Mouse (Mus musculus): ENCODE data around the gene Copz1.
A peak's percentile ranks its signal among the peaks of the same experiment; 100 is the strongest.

DNA sequence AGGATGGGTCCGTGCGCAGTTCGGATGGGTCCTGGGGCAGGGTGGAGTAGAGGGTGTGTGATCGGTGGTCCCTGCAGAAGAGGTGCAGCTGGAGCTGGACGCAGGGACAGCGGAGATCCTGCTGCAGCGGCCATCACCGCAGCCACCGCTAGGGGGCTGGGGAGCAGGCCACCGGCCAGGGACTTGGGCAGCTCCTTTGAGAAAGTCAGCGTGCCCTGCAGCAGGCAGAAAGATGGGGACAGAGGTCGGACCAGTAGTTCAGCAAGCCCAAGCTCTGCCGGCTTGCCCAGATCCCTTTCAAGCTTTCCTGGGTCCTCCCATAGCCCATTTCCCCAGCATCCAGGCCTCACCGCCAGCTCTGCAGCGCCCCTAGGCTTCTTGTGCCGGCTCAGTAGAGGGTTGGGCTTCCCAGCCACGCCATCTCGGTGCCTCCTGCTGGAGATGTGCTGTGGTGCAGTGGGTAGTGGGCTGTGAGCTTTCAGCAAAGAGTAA lies 42.5 kb downstream of the Copz1 start:
- peak; percentile 49; the same call in 1 of the 2 replicates for TF ChIP-seq CTCF (IDR thresholded peaks at IDR 0.05; ENCODE audit: extremely low read depth, insufficient read depth, insufficient read length, insufficient replicate concordance)
- no peak for TF ChIP-seq POLR2A (IDR thresholded peaks at IDR 0.05; ENCODE audit: low read depth, low read length)
